Mouse (Mus musculus) spleen, embryonic (tissue): ENCODE measurements around the gene Olfml2a.

ENCODE experiments used
- CTCF ChIA-PET: fragments of 350-600 bp; sonication (Branson Sonifier 250); formaldehyde crosslinking; loops from one replicate; lab custom pipeline; 2022; lab: Charles Lee

The Olfml2a gene

DNA sequence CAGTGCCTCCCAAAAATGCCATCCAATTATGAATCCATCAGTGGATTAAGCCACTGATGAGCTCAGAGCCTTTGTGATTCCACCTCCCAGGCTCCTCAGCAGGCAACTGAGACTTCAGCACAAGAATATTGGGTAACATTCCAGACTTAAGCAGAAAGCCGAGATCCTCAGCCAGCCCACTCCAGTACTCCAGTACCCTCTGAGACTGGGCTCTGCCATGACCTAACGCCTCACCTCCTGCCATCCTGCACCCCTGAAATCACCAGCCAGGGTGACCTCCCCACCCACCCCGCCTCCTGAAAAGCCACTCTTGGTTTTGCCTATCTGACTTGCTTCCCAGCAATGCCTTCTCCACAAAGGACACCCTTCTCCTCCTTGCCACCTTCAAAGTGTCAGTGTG lies 5.6 kb downstream of the Olfml2a start:
- CTCF ChIA-PET = no interaction called here

DNA sequence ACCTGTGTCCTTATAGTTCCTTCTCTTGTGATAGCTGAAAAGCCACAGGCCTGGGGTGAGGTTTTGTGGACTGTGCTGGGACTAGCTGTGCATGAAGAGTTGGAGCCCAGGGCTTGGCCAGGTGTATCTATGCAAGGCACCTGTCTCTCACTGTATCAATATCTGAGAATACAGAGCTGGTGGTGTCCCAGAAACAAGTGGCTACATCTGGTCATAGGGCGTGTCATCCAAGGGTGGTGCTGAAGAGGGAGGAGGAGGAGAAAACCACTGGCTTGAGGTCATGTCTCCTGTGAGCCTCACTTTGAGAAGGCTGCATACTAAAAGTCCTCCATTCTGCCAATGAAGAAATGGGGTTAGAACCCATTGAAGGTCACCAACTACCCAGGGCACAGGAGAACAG lies 6.2 kb downstream of the Olfml2a start:
- CTCF ChIA-PET = interaction anchor here (0.7 kb wide), 1 partner anchor 76 kb away, joined by 3 read pairs; no protein-coding TSS in a partner anchor

DNA sequence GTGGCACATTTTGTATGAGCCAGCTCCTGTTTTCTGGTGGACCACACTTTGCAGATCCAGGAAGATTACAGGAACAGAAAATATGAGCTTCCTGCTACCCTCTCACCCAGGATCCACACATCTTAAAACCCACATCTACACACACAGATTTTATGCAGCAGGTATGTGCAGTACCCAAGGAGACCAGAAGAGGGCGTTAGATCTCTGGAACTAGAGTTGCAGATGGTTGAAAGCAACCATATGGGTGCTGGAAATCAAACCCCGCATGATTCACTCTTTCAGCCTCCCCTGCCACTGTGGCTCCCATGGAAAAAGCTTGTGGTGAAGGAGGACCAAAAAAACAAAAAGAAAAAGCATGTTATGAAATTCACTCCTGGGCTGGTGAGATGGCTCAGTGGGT lies 7.3 kb downstream of the Olfml2a start:
- CTCF ChIA-PET = no interaction called here

GRCm38 (mm10) chr2:38941426-38941825 lies 9.6 kb downstream of the Olfml2a start:
- CTCF ChIA-PET = interaction anchor here (0.6 kb wide), 1 partner anchor 72 kb away, joined by 3 read pairs; no protein-coding TSS in a partner anchor

- CTCF ChIA-PET = interaction anchor here (0.6 kb wide), 1 partner anchor 72 kb away, joined by 3 read pairs; no protein-coding TSS in a partner anchor
These were observed 10.1 kb downstream of the Olfml2a start for GRCm38 (mm10) chr2:38941898-38942297.

- CTCF ChIA-PET = no interaction called here
These were observed 11.4 kb downstream of the Olfml2a start for GRCm38 (mm10) chr2:38943161-38943560.

- CTCF ChIA-PET = no interaction called here
These were observed 12.2 kb downstream of the Olfml2a start for GRCm38 (mm10) chr2:38943977-38944376.

DNA sequence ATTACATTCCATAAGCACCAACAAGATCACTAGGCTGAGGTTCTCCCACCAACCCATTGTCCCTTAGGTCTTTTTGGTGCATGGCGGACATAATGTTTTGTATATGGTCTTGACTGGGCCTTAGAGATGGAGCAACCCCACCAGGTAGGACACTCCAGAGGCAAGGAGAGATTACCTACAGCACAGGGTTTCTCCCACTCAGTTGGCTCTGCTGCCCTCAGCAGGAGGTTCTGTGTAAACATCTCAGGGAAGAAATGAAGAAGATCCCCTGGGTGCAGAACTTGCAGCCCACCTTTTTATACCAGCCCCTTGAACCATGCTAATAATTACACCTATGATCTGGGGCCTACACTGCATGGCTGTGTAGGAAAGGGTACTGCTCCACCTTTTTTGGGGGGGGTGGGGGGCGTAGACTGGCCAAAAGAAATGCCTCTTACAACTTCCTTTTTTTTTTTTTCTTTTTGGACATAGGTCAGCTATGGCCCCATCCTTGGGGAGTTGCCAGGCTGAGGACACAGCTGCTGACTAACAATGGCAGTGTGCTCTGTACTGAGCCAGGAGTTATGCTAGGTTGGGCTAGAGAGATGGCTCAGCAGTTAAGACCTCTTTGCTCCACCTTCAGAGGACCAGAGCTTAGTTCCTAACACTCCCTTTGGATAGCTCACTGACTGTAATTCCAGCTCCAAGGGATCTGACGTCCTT lies 12.8 kb downstream of the Olfml2a start:
- CTCF ChIA-PET = no interaction called here

DNA sequence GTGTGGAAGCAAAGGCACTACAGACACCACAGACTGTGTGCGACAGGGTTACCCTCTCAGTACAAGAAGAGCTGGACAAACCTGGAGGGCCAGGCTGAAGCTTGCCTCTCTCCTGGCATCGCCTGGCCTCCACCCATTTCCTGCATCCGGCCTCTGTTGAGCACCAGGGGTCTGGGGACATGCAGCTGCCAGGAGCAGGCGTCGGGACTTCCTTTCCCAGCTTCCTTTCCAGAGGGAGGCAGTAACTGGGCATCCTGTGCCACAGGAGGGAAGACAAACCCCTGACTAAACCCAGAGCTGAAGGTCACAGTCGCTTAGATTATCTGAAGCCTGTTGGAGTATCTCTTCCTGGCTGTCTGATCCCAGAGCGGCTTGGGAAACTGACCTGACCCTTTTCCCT lies 15.8 kb downstream of the Olfml2a start:
- CTCF ChIA-PET = no interaction called here

DNA sequence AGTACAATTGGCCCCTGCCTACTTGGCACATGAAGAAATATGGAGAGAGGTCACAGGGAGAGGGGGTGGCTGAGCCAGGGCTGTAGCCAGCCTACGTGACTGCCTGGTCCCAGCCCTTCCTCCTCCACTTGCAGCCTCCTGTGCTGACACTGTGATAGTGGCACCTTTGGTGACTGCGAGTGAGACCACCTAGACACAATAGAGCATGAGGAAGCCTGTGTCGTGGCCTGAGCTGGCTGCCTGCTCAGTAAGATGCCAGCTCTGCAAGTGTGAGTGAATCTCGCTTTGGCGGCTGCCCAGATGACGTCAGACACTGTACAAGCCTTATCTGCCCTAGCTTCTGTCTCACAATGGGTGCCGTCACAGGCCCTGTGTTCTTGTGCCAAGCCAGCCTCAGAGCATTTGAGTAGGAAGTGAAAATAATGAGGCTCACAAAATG lies 18.5 kb downstream of the Olfml2a start:
- CTCF ChIA-PET = no interaction called here

DNA sequence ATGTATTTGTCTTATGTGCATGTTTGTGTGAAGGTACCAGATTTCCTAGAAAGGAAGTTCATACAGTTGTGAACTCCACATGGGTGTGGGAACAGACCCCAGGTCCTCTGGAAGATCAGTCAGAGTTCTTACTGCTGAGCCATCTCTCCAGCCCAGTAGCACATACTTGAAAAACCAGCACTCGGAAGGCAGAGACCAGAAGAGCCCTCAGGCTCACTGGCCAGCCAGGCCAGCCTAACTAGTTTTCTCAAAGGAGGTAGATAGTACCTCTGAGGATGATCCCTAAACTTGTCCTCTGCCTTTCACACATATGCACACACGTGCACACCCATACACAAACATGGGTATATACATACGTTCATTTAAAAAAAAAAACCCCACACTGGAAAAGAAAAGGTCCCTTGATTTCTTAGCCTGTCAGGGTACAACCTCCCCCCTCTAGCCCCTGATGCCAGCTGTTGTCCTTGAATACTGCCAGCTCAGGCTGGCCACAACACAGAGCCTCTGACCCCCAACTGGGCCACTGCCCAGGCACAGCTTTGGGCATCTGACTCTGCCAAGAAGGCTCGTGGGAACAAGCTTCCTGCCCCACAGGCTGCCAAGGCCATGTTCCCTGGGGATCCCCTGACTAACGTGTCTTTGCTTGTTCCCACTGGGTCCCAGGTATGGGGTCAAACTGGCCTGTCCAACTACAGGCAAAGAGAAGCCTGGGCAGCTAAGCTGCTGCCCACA lies 21.5 kb downstream of the Olfml2a start:
- CTCF ChIA-PET = interaction anchor here (0.6 kb wide), 1 partner anchor 98 kb away, joined by 3 read pairs; no protein-coding TSS in a partner anchor

GRCm38 (mm10) chr2:38956062-38956461 lies 24.3 kb downstream of the Olfml2a start:
- CTCF ChIA-PET = no interaction called here

- CTCF ChIA-PET = no interaction called here
These were observed 26.0 kb downstream of the Olfml2a start for GRCm38 (mm10) chr2:38957671-38958223.

GRCm38 (mm10) chr2:38964198-38964597 lies 32.4 kb downstream of the Olfml2a start:
- CTCF ChIA-PET = no interaction called here

- CTCF ChIA-PET = no interaction called here
These were observed 37.9 kb downstream of the Olfml2a start for GRCm38 (mm10) chr2:38969650-38970049.

DNA sequence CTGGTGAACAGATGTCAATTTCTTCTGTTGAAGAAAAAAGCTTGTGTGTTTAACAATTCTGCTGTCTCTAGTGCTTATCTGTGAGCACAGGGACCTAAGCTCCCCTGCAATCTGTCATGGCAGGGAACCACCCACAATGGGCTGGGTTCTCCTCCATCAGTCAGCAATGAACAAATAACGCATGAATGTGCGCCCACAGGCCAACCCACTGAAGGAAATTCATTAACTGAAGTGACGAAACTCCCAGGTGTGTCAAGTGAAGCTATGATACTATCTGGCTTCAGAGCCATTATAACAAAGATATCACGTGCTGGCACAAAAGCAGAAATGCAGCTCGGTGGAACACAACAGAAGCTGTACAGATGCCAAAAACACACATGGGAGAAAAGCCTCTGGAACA lies 38.3 kb downstream of the Olfml2a start:
- CTCF ChIA-PET = no interaction called here

DNA sequence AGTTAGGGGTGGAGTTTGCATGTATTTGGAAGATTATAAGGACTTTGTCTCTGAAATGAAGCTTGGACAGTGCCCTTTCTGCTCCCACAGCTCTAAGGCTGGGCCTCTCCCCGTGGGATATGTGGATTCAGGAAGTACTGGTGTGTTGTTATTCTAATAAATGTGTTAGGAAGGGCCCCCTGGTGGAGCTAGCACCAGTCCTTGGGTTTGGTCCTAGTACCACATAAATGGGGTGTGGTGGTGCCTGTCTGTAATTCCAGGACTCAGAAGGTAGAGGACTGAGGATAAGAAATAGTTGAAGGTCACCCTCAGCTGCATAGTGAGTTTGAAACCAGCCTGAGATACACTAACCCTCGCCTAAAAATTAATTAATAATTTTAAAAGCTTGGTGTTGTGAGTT lies 41.4 kb downstream of the Olfml2a start:
- CTCF ChIA-PET = no interaction called here

DNA sequence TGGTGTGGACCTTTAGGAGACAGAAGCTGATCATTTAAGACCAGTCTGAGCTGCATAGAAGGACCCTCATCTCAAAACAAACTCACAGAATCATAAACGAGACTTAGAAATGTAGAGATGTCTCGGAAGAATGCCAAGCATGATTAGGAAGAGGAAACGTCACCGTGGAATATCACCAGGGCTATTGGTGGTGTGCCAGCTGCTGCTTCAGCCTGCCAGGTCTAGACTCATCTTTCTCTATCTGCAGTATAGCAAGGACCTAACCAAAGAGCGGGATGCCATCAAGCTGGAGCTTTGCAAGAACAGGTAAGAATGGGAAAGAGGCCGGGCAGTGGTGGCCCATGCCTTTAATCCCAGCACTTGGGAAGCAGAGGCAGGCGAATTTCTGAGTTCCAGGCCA lies 41.9 kb downstream of the Olfml2a start:
- CTCF ChIA-PET = no interaction called here

GRCm38 (mm10) chr2:38974171-38974570 lies 42.4 kb downstream of the Olfml2a start:
- CTCF ChIA-PET = no interaction called here

DNA sequence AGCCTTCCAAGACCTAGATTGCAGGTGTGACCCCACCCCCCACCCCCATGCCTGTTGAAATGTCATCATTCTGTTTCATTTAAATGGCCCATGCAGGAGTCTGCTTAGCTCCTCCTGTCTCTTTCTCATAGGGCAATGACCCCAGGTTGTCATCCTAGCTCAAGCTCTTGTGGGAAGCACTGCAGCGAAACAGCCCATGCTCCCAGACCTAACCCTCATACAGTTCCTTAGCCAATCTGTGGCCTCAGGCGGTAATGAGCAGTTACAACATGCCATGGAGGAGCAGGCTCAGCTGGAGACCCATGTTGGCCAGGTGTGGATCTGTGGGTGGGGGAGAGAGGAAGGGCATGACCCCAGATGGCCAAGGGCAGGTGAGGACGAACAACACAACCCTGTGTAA lies 43.4 kb downstream of the Olfml2a start:
- CTCF ChIA-PET = no interaction called here

DNA sequence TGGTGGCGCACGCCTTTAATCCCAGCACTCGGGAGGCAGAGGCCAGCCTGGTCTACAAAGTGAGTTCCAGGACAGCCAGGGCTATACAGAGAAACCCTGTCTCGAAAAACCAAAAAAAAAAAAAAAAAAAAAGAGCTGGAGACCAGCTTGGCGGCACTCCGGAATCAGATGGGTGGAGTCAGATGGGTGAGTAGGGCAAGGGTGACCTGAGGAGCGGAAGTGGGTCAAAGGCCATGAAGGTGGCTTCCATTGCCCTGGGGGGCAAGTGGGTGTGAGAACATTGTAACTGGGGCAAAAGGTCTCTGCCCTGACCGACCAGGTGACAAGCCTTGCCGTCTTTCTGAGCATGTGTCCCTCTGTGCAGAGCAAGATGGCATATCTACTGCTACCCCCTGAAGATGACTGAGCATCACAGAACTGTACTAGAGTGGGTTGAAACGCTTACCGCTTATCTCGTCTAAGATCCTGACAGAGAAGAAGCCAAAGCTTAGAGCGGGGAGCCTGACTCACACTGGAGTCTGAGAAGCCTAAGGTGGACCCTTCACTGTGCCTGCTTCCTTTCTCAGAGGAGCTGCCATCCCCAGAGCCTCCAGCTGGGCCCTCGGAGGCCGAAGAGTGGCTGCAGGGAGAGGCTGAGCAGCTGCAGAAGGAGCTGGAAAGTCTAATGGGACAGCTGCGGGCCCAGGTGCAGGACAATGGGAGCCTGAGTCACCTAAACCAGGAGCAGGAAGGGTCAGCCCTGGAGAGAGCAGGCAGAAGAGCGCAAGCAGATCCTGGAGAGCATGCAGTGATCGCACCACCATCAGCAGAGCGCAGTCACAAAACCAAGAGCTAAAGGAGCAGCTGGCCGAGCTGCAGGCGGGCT lies 44.4 kb downstream of the Olfml2a start:
- CTCF ChIA-PET = interaction anchor here (0.5 kb wide), 1 partner anchor 60 kb away, joined by 3 read pairs; no protein-coding TSS in a partner anchor

GRCm38 (mm10) chr2:38977837-38978236 lies 46.1 kb downstream of the Olfml2a start:
- CTCF ChIA-PET = no interaction called here
